Mouse (Mus musculus): ENCODE data around the gene Fkbp10. TPM values are rescaled to one million over a fixed set of nuclear protein-coding genes. Genes with fewer than 3 reads are reported as not detected.

Fkbp10 gene
- total and polyA plus RNA-seq, 2 experiments from 2014 or later = 27.0 to 41.1 TPM

DNA sequence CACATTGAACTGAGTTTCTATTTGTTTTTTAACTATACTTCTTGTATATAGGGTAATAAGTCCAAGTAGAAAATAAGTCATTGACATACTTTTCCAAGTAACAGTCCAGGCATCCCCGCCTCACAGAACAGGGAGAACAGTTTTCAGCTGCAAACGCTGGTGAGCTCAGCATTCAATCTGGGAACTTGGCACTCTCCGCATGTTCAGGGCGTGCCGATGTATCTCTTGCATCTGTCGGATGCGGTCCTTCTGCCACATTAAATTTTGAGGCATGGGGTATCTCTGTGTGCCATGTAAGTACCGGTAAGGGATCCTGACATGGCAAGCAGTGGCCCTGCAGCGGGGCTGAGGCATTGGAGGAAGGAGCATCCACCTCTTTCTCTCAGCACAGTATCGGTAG lies 47.2 kb downstream of the Fkbp10 start:
- WGBS = 83% methylated on average over 10 of the region's 10 CpGs
- Histone ChIP-seq H3K9me3 (ENCODE audit: low read length) (no peaks in the 10 kb centered on the region), H3K4me3 (ENCODE audit: low read length) (no peak overlapping the region), H3K4me1 (ENCODE audit: insufficient read depth, low read length) (no peaks in the 10 kb centered on the region), H3K27me3 (ENCODE audit: insufficient read depth, low read length) (no peaks in the 10 kb centered on the region), H3K4me2 (ENCODE audit: low read depth, low read length) (no peak overlapping the region), H3K27ac (no peak overlapping the region), H3K9ac (replicated peaks; ENCODE audit: low read length) (no peak overlapping the region), H3K36me3 (ENCODE audit: insufficient read depth, low read length) (peaks cover 6% of the 10 kb centered on the region; the same call in 1 of the 2 replicates)
- DNase-seq (ENCODE audit: low spot score) = no peak
- no peak for ATAC-seq
- no peak for TF ChIP-seq CTCF (IDR thresholded peaks at IDR 0.05; ENCODE audit: low read depth)

GRCm38 (mm10) chr11:100465229-100465792 lies 49.8 kb downstream of the Fkbp10 start:
- peaks cover 6% of the 10 kb centered on the region; the same call in 1 of the 2 replicates for H3K36me3 ChIP-seq (ENCODE audit: insufficient read depth, low read length)
- 92% methylated on average over 1 of the region's 1 CpGs for WGBS
- no peak for DNase-seq (ENCODE audit: low spot score)
- ATAC-seq = no peak
- H3K9ac ChIP-seq (replicated peaks; ENCODE audit: low read length) = no peak overlapping the region
- H3K27me3 ChIP-seq (ENCODE audit: insufficient read depth, low read length) = no peaks in the 10 kb centered on the region
- TF ChIP-seq CTCF (IDR thresholded peaks at IDR 0.05; ENCODE audit: low read depth) = no peak
- H3K9me3 ChIP-seq (ENCODE audit: low read length) = no peaks in the 10 kb centered on the region
- no peak overlapping the region for H3K4me2 ChIP-seq (ENCODE audit: low read depth, low read length)
- H3K4me1 ChIP-seq (ENCODE audit: insufficient read depth, low read length) = 0 out of 2 replicates have a peak, but pooled peaks cover 7% of the 10 kb centered on the region
- H3K4me3 ChIP-seq (ENCODE audit: low read length) = no peak overlapping the region
- no peak overlapping the region for H3K27ac ChIP-seq

DNA sequence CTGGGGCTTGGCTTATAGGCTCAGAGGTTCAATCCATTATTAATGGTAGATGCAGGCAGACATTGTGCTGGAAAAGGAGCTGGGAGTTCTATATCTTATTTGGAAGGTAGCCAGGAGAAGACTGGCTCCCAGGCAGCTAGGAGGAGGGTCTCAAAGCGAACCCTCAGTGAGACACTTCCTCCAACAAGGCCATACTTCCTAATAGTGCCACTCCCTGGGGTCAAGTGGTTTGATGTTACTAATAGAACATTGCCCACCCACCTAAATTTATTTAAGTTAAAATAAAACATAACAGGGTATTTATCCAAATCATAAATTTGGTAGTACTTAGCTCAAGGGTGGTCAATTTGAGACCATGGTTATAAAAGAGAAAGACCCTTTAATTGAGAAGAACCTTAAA lies 50.3 kb downstream of the Fkbp10 start:
- H3K27ac ChIP-seq = no peak overlapping the region
- no peaks in the 10 kb centered on the region for H3K27me3 ChIP-seq (ENCODE audit: insufficient read depth, low read length)
- H3K36me3 ChIP-seq (ENCODE audit: insufficient read depth, low read length) = peaks cover 6% of the 10 kb centered on the region; the same call in 1 of the 2 replicates
- no peak for DNase-seq (ENCODE audit: low spot score)
- H3K9me3 ChIP-seq (ENCODE audit: low read length) = no peaks in the 10 kb centered on the region
- ATAC-seq = no peak
- H3K4me2 ChIP-seq (ENCODE audit: low read depth, low read length) = no peak overlapping the region
- H3K9ac ChIP-seq (replicated peaks; ENCODE audit: low read length) = no peak overlapping the region
- WGBS = 93% methylated on average over 1 of the region's 1 CpGs
- TF ChIP-seq CTCF (IDR thresholded peaks at IDR 0.05; ENCODE audit: low read depth) = no peak
- H3K4me3 ChIP-seq (ENCODE audit: low read length) = no peak overlapping the region
- H3K4me1 ChIP-seq (ENCODE audit: insufficient read depth, low read length) = 0 out of 2 replicates have a peak, but pooled peaks cover 9% of the 10 kb centered on the region

DNA sequence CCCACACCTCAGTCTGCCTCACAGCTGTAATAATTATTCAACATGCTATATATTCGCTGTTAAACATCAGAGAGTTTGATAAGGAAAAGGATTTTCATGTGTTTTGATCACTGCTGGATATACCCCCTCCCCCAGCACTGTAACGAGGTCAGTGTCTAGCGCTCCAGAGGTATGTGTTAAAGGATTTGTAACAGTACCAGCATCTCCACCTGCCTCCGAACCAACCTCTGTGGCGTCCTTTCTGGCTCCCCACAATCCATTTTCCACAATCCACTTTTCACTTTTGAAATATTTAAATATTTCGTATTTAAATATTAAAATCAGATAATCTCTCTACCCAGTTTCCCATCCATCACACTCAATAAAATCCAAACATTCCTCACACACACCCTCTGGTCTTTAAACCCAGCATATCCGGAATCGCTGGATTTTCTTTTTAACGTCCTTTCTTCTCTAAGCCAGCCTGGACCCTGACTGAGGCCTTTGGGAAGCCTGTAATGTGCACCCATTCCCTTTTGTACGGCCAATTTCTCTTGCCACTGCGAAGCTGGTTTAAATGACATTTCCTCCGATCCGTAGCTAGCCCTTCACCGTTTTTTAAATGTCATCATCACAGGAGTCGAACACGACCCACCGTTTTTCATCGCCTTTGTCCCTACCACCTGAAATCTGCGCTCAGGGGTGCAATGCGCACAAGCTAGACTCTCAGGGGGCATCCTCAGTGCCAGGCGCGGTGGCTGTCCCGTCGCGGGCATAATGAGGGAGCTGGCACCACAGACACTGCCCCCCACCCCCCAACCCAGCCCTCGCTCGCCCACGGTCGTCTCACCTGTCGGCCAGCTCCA lies 56.1 kb downstream of the Fkbp10 start:
- peak overlapping the region; percentile 95 for H3K4me3 ChIP-seq (ENCODE audit: low read length)
- no peaks in the 10 kb centered on the region for H3K27me3 ChIP-seq (ENCODE audit: insufficient read depth, low read length)
- TF ChIP-seq CTCF (IDR thresholded peaks at IDR 0.05; ENCODE audit: low read depth) = no peak
- H3K9me3 ChIP-seq (ENCODE audit: low read length) = no peaks in the 10 kb centered on the region
- peaks cover 6% of the 10 kb centered on the region; the same call in 1 of the 2 replicates for H3K36me3 ChIP-seq (ENCODE audit: insufficient read depth, low read length)
- peak; percentile 7; the same call in 1 of the 2 replicates for ATAC-seq
- 0 out of 2 replicates have a peak, but pooled peaks cover 9% of the 10 kb centered on the region for H3K4me1 ChIP-seq (ENCODE audit: insufficient read depth, low read length)
- H3K4me2 ChIP-seq (ENCODE audit: low read depth, low read length) = peak overlapping the region; percentile 85
- DNase-seq (ENCODE audit: low spot score) = peak; percentile 26
- H3K27ac ChIP-seq = peak overlapping the region; percentile 93
- 3% methylated on average over 30 of the region's 30 CpGs for WGBS
- H3K9ac ChIP-seq (replicated peaks; ENCODE audit: low read length) = peak overlapping the region; percentile 97

DNA sequence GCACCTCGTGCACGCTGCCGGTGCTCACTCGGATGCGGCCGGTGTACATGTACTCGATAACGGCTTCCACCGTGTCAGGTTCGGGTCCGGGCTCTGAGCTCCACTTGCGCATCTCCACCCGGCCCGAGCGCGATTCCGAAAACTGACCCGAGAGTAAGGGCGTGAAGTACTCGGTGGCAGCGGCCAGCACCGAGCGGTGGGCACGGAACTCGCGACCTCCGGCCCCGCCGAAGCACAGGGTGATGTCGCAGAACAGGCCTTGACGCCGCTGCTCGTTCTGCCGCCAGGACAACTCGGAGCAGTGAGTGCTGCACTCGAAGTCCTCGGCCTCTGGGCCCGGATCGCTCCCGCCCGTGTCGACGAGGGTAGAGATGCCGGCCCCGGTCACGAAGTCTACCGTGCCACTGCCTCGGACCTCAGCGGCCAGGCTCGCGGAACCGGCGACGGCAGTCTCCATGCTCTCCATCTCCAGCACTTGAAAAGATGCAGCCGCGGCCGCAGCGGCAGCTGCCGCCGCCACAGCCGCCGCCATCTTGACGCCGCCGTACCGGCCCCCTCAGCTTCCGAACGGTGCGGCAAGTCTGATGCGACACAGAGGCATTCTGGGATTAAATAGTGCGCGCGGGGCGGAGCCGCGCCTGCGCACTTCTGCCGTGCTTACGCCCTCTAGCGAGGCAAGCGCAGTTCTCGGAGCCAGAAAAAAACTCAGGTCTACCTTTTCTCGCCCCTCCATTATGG lies 56.9 kb downstream of the Fkbp10 start, which contains the start of gene Klhl11:
TSS of gene Klhl11 (minus strand) at position 545 of the 738 bp plus-strand sequence.
- ATAC-seq = peak; percentile 94
- Histone ChIP-seq H3K9me3 (ENCODE audit: low read length) (no peaks in the 10 kb centered on the region), H3K9ac (replicated peaks; ENCODE audit: low read length) (peak within 1 kb of the TSS; percentile 97), H3K4me2 (ENCODE audit: low read depth, low read length) (peak within 1 kb of the TSS; percentile 85), H3K4me1 (ENCODE audit: insufficient read depth, low read length) (0 out of 2 replicates have a peak, but pooled peaks cover 9% of the 10 kb centered on the region), H3K36me3 (ENCODE audit: insufficient read depth, low read length) (peaks cover 11% of the 10 kb centered on the region), H3K27ac (peak within 1 kb of the TSS; percentile 93), H3K4me3 (ENCODE audit: low read length) (peak within 1 kb of the TSS; percentile 95), H3K27me3 (ENCODE audit: insufficient read depth, low read length) (no peaks in the 10 kb centered on the region)
- under 1% methylated on average over 77 of the region's 83 CpGs for WGBS
- TF ChIP-seq CTCF (IDR thresholded peaks at IDR 0.05; ENCODE audit: low read depth) = peak; percentile 77
- peak; percentile 96 for DNase-seq (ENCODE audit: low spot score)

GRCm38 (mm10) chr11:100472935-100473295 lies 57.4 kb downstream of the Fkbp10 start:
- no peak overlapping the region for H3K9ac ChIP-seq (replicated peaks; ENCODE audit: low read length)
- no peak for DNase-seq (ENCODE audit: low spot score)
- H3K9me3 ChIP-seq (ENCODE audit: low read length) = no peaks in the 10 kb centered on the region
- 31% methylated on average over 5 of the region's 5 CpGs for WGBS
- H3K36me3 ChIP-seq (ENCODE audit: insufficient read depth, low read length) = peaks cover 13% of the 10 kb centered on the region
- H3K4me3 ChIP-seq (ENCODE audit: low read length) = peak overlapping the region; percentile 95
- H3K27ac ChIP-seq = no peak overlapping the region
- TF ChIP-seq CTCF (IDR thresholded peaks at IDR 0.05; ENCODE audit: low read depth) = no peak
- H3K27me3 ChIP-seq (ENCODE audit: insufficient read depth, low read length) = no peaks in the 10 kb centered on the region
- peak; percentile 28 for ATAC-seq
- 0 out of 2 replicates have a peak, but pooled peaks cover 9% of the 10 kb centered on the region for H3K4me1 ChIP-seq (ENCODE audit: insufficient read depth, low read length)
- peak overlapping the region; percentile 85 for H3K4me2 ChIP-seq (ENCODE audit: low read depth, low read length)

Small RNA genes within 50 kb of the gene (microRNA-seq; reads per million reads assigned to microRNA genes)
- gene Gm27374 = 0 reads per million in 2 experiments

Other genes starting within 250 kb of the Fkbp10 start
- 0.05 TPM in 1 of 2 replicates, not detected in the other for gene Krt9, start 222.5 kb upstream of the Fkbp10 start, total RNA-seq (2014; rRNA removed)
- gene Krt9, start 222.5 kb upstream of the Fkbp10 start, polyA plus RNA-seq (2015; fragmentation: Nextera tagmentation; extraction: Ambion mirVana) = 0.06 and 0.18 TPM in 2 replicates
- 0.86 TPM in 1 of 2 replicates, not detected in the other for gene Krt14, start 208.1 kb upstream of the Fkbp10 start, total RNA-seq (2014; rRNA removed)
- gene Krt14, start 208.1 kb upstream of the Fkbp10 start, polyA plus RNA-seq (2015; fragmentation: Nextera tagmentation; extraction: Ambion mirVana) = 0.55 and 0.79 TPM in 2 replicates
- gene Krt16, start 166.8 kb upstream of the Fkbp10 start, total RNA-seq (2014; rRNA removed) = not detected in 2 replicates
- not detected in 2 replicates for gene Krt16, start 166.8 kb upstream of the Fkbp10 start, polyA plus RNA-seq (2015; fragmentation: Nextera tagmentation; extraction: Ambion mirVana)
- gene Krt17, start 154.7 kb upstream of the Fkbp10 start, total RNA-seq (2014; rRNA removed) = 0.40 and 1.0 TPM in 2 replicates
- gene Krt17, start 154.7 kb upstream of the Fkbp10 start, polyA plus RNA-seq (2015; fragmentation: Nextera tagmentation; extraction: Ambion mirVana) = 1.1 and 1.2 TPM in 2 replicates
- gene Krt42, start 145.8 kb upstream of the Fkbp10 start, total RNA-seq (2014; rRNA removed) = not detected in 2 replicates
- 0.23 TPM in 1 of 2 replicates, not detected in the other for gene Krt42, start 145.8 kb upstream of the Fkbp10 start, polyA plus RNA-seq (2015; fragmentation: Nextera tagmentation; extraction: Ambion mirVana)
- 74.1 and 76.5 TPM in 2 replicates for gene Eif1, start 95.8 kb upstream of the Fkbp10 start, total RNA-seq (2014; rRNA removed)
- gene Eif1, start 95.8 kb upstream of the Fkbp10 start, polyA plus RNA-seq (2015; fragmentation: Nextera tagmentation; extraction: Ambion mirVana) = 1,309 and 1,318 TPM in 2 replicates
- not detected in 2 replicates for gene Gast, start 81.3 kb upstream of the Fkbp10 start, total RNA-seq (2014; rRNA removed)
- gene Gast, start 81.3 kb upstream of the Fkbp10 start, polyA plus RNA-seq (2015; fragmentation: Nextera tagmentation; extraction: Ambion mirVana) = 0.45 and 0.73 TPM in 2 replicates
- gene Hap1, start 59.6 kb upstream of the Fkbp10 start, total RNA-seq (2014; rRNA removed) = 530 and 555 TPM in 2 replicates
- gene Hap1, start 59.6 kb upstream of the Fkbp10 start, polyA plus RNA-seq (2015; fragmentation: Nextera tagmentation; extraction: Ambion mirVana) = 344 and 395 TPM in 2 replicates
- gene Jup, start 17.9 kb upstream of the Fkbp10 start, total RNA-seq (2014; rRNA removed) = 105 and 119 TPM in 2 replicates
- gene Jup, start 17.9 kb upstream of the Fkbp10 start, polyA plus RNA-seq (2015; fragmentation: Nextera tagmentation; extraction: Ambion mirVana) = 42.7 and 49.8 TPM in 2 replicates
- 23.9 and 28.2 TPM in 2 replicates for gene P3h4, start 861 bp upstream of the Fkbp10 start, total RNA-seq (2014; rRNA removed)
- 20.7 and 22.0 TPM in 2 replicates for gene P3h4, start 861 bp upstream of the Fkbp10 start, polyA plus RNA-seq (2015; fragmentation: Nextera tagmentation; extraction: Ambion mirVana)
- 59.2 and 61.7 TPM in 2 replicates for gene Nt5c3b, start 26.1 kb downstream of the Fkbp10 start, total RNA-seq (2014; rRNA removed)
- gene Nt5c3b, start 26.1 kb downstream of the Fkbp10 start, polyA plus RNA-seq (2015; fragmentation: Nextera tagmentation; extraction: Ambion mirVana) = 106 and 108 TPM in 2 replicates
- 0.40 and 0.42 TPM in 2 replicates for gene Klhl10, start 26.2 kb downstream of the Fkbp10 start, total RNA-seq (2014; rRNA removed)
- gene Klhl10, start 26.2 kb downstream of the Fkbp10 start, polyA plus RNA-seq (2015; fragmentation: Nextera tagmentation; extraction: Ambion mirVana) = 0.39 and 0.84 TPM in 2 replicates
- 50.3 and 56.5 TPM in 2 replicates for gene Klhl11, start 57.0 kb downstream of the Fkbp10 start, total RNA-seq (2014; rRNA removed)
- 10.4 and 10.7 TPM in 2 replicates for gene Klhl11, start 57.0 kb downstream of the Fkbp10 start, polyA plus RNA-seq (2015; fragmentation: Nextera tagmentation; extraction: Ambion mirVana)
- 229 and 235 TPM in 2 replicates for gene Acly, start 112.3 kb downstream of the Fkbp10 start, total RNA-seq (2014; rRNA removed)
- gene Acly, start 112.3 kb downstream of the Fkbp10 start, polyA plus RNA-seq (2015; fragmentation: Nextera tagmentation; extraction: Ambion mirVana) = 130 and 135 TPM in 2 replicates
- gene Ttc25, start 129.9 kb downstream of the Fkbp10 start, total RNA-seq (2014; rRNA removed) = 1.5 and 2.4 TPM in 2 replicates
- gene Ttc25, start 129.9 kb downstream of the Fkbp10 start, polyA plus RNA-seq (2015; fragmentation: Nextera tagmentation; extraction: Ambion mirVana) = 1.8 and 2.0 TPM in 2 replicates
- gene Cnp, start 159.2 kb downstream of the Fkbp10 start, total RNA-seq (2014; rRNA removed) = 95.3 and 125 TPM in 2 replicates
- gene Cnp, start 159.2 kb downstream of the Fkbp10 start, polyA plus RNA-seq (2015; fragmentation: Nextera tagmentation; extraction: Ambion mirVana) = 121 and 146 TPM in 2 replicates
- gene Nkiras2, start 203.5 kb downstream of the Fkbp10 start, total RNA-seq (2014; rRNA removed) = 125 and 131 TPM in 2 replicates
- gene Nkiras2, start 203.5 kb downstream of the Fkbp10 start, polyA plus RNA-seq (2015; fragmentation: Nextera tagmentation; extraction: Ambion mirVana) = 77.5 and 82.1 TPM in 2 replicates
- 64.6 and 73.8 TPM in 2 replicates for gene Dnajc7, start 204.5 kb downstream of the Fkbp10 start, total RNA-seq (2014; rRNA removed)
- 237 and 246 TPM in 2 replicates for gene Dnajc7, start 204.5 kb downstream of the Fkbp10 start, polyA plus RNA-seq (2015; fragmentation: Nextera tagmentation; extraction: Ambion mirVana)